Mouse (Mus musculus) forebrain, embryonic 11.5 days (tissue): ENCODE data around the gene Gm27021. TPM values are rescaled to one million over a fixed set of nuclear protein-coding genes. Genes with fewer than 3 reads are reported as not detected.

Experiments
- ATAC-seq: fragments of 200-750 bp; cut with Nextera tagmentation; replicated peaks from 2 replicates; pipeline ENCODE4 v1.8.0; 2017; ENCODE audit warnings: moderate TSS enrichment; ENCODE audit not compliant: low FRiP score
- DNase-seq: peaks from one replicate; pipeline ENCODE4 v3.0.0-alpha.2; 2017; ENCODE audit warnings: low spot score
- H3K27ac ChIP-seq: fragments of 300-500 bp; sonication (generic); 2 replicates; pipeline ENCODE4 v1.5.1; 2014; ENCODE audit warnings: low read depth, low read length
- H3K27me3 ChIP-seq: fragments of 300-500 bp; sonication (generic); 2 replicates; pipeline ENCODE4 v1.6.1; 2014; ENCODE audit warnings: mild to moderate bottlenecking, low read length, mixed read lengths; ENCODE audit not compliant: control insufficient read depth, insufficient read depth
- H3K36me3 ChIP-seq: fragments of 300-500 bp; sonication (generic); 2 replicates; pipeline ENCODE4 v1.6.1; 2014; ENCODE audit warnings: mild to moderate bottlenecking, low read length, moderate library complexity, mixed read lengths; ENCODE audit not compliant: control insufficient read depth, insufficient read depth
- H3K4me1 ChIP-seq: fragments of 300-500 bp; sonication (generic); replicated peaks from 2 replicates; pipeline ENCODE4 v1.6.1; 2014; ENCODE audit warnings: low read length, mixed read lengths; ENCODE audit not compliant: control insufficient read depth, insufficient read depth
- H3K4me2 ChIP-seq: fragments of 300-500 bp; sonication (generic); 2 replicates; pipeline ENCODE4 v1.6.1; 2014; ENCODE audit warnings: low read depth, mild to moderate bottlenecking, low read length, moderate library complexity, mixed read lengths; ENCODE audit not compliant: severe bottlenecking
- H3K4me3 ChIP-seq: fragments of 300-500 bp; sonication (generic); 2 replicates; pipeline ENCODE4 v1.5.1; 2014; ENCODE audit warnings: low read depth, low read length
- H3K9ac ChIP-seq: fragments of 300-500 bp; sonication (generic); 2 replicates; pipeline ENCODE4 v1.6.1; 2014; ENCODE audit warnings: low read length
- H3K9me3 ChIP-seq: fragments of 300-500 bp; sonication (generic); 2 replicates; pipeline ENCODE4 v1.6.1; 2016; ENCODE audit warnings: low read length, mixed read lengths; ENCODE audit not compliant: control insufficient read depth
- WGBS: fragments of 180-500 bp; shearing (Covaris S2); extraction: QIAGEN DNeasy Blood & Tissue Kit; methylation state at CpG from one replicate; pipeline ENCODE4 v1.1.7; 2014; 5-methylcytosine and 5-hydroxymethylcytosine counted together
- polyA plus RNA-seq: library from polyadenylated mRNA; unstranded; fragments of >200 nt; fragmentation: Nextera tagmentation; extraction: Ambion mirVana; gene quantifications from 2 replicates; pipeline ENCODE4 v1.2.1, GENCODE M21; 2014

The Gm27021 gene
- polyA plus RNA-seq, 1 experiment from 2014 or later: 3.3 TPM

DNA sequence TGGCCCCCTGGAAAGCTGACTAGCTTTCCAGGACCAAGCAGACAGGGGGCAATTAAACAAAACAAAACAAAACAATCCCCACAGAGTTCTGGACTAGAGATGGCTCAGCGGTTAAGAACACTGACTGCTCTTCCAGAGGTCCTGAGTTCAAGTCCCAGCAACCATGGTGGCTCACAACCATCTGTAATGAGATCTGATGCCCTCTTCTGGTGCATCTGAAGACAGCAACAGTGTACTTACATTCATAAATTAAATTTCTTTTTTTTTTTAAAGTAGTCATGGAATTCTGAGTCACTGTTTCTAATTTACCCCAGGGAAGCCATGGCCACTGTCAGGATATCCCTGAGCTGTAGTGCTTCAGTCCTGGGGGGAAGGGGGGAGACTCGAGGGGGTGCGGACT, 53.4 kb downstream of the Gm27021 start:
- Histone ChIP-seq H3K4me2 (no peak overlapping the region), H3K27me3 (no peaks in the 10 kb centered on the region), H3K36me3 (no peaks in the 10 kb centered on the region), H3K4me3 (no peak overlapping the region), H3K9ac (no peak overlapping the region), H3K9me3 (no peaks in the 10 kb centered on the region), H3K4me1 (peaks cover 8% of the 10 kb centered on the region; the same call in 1 of the 2 replicates), H3K27ac (no peak overlapping the region)
- ATAC-seq (no peak), DNase-seq (no peak)
- WGBS: 93% methylated on average over 3 of the region's 3 CpGs

DNA sequence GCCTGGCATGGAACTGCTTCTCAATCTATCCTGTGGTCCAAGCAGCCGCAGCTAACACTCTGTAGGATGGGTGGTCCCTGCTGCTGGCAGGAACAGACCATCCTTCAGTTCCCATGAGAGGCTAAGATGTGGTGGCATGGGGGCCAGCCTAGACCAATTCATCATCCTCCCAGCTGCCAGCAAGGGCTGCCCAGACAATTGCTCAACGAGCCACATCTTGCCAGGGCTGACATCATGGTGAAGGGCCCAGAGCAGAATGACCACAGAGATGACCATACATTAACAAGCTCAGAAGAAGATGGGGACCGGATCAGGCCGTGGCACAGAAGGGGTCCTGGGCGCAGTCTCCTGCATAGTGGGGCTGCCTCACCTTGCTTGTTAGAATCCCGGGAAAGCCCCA, 57.1 kb downstream of the Gm27021 start:
- Histone ChIP-seq H3K9ac (no peak overlapping the region), H3K27ac (no peak overlapping the region)
- ATAC-seq: no peak

DNA sequence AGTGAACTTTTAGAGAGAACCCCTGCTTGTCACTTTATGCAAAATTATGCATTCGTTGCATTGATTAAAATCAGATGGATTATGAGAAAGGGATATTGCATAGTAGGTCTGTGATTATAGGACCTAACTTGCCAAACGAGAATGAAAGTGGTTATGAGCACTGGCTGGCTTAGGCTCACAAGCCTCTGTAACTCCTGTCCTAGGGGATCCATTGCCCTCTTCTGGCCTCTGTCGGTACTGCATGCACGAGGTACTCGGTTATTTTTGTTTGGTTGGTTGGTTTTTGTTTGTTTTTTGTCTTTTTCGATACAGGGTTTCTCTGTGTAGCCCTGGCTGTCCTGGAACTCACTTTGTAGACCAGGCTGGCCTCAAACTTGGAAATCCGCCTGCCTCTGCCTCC, 60.0 kb downstream of the Gm27021 start:
- no peaks in the 10 kb centered on the region; the same call in 1 of the 2 replicates for H3K4me1 ChIP-seq
- no peak overlapping the region for H3K4me2 ChIP-seq
- no peaks in the 10 kb centered on the region for H3K36me3 ChIP-seq
- ATAC-seq (0 out of 2 replicates have a peak, but pooled peaks have one; percentile 58), DNase-seq (peak; percentile 87)
- H3K4me3 ChIP-seq: no peak overlapping the region
- no peak overlapping the region for H3K27ac ChIP-seq
- no peak overlapping the region for H3K9ac ChIP-seq
- H3K27me3 ChIP-seq: no peaks in the 10 kb centered on the region
- 15% methylated on average over 7 of the region's 7 CpGs for WGBS
- no peaks in the 10 kb centered on the region for H3K9me3 ChIP-seq

More for the DNA sequence above, 57.1 kb downstream of the Gm27021 start:
- H3K27me3 ChIP-seq: no peaks in the 10 kb centered on the region
- H3K4me3 ChIP-seq: no peak overlapping the region
- no peaks in the 10 kb centered on the region for H3K9me3 ChIP-seq
- no peaks in the 10 kb centered on the region for H3K36me3 ChIP-seq
- DNase-seq: no peak
- WGBS: 93% methylated on average over 6 of the region's 6 CpGs
- no peaks in the 10 kb centered on the region; the same call in 1 of the 2 replicates for H3K4me1 ChIP-seq
- no peak overlapping the region for H3K4me2 ChIP-seq

DNA sequence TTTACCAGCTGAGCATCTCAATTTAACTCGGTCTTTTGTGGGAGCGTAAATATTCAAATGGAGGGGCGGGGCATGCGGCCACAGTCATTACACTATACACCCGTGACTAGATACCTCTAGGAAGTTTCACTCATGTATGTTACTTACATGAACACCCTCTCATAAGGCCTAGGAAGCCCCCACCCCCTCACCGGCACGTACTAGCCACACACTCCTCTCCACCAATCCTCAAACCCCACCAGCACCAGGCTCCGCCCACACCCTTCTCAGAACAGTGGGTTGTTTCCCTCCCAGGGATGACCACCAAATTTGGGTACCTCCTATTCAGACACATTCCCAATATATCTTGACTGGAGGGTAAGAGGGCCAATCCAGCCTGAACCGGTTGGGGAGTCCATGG, 60.4 kb downstream of the Gm27021 start:
- H3K9me3 ChIP-seq: no peaks in the 10 kb centered on the region
- H3K4me1 ChIP-seq: no peaks in the 10 kb centered on the region; the same call in 1 of the 2 replicates
- no peak overlapping the region for H3K4me3 ChIP-seq
- H3K27ac ChIP-seq: no peak overlapping the region
- H3K4me2 ChIP-seq: no peak overlapping the region
- H3K27me3 ChIP-seq: no peaks in the 10 kb centered on the region
- H3K9ac ChIP-seq: no peak overlapping the region
- no peak for DNase-seq
- no peaks in the 10 kb centered on the region for H3K36me3 ChIP-seq
- ATAC-seq: 0 out of 2 replicates have a peak, but pooled peaks have one; percentile 30
- WGBS: 82% methylated on average over 9 of the region's 9 CpGs

DNA sequence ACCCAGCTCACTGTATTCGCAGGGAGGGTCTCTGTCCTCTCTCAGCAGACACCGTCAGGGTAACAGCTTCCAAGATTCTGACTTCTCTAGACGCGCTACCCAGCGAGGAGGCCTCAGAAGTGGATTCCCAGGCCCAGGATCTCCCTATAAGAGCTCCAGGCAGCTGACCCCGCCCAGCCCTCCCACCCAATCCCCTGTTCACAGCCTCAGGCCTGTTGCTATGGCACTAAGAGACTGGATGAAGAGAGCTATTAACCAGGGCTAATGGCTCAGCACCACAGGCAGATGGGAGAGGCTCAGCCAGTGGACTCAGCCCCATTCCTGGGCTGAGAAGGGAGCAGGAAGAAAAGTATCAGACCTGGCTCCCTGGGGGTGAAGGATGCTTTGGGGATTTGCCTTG, 65.2 kb downstream of the Gm27021 start:
- Histone ChIP-seq H3K36me3 (no peaks in the 10 kb centered on the region), H3K4me3 (no peak overlapping the region), H3K4me1 (no peaks in the 10 kb centered on the region; the same call in 1 of the 2 replicates), H3K9ac (no peak overlapping the region), H3K9me3 (no peaks in the 10 kb centered on the region), H3K27me3 (peaks cover 2% of the 10 kb centered on the region; the same call in 1 of the 2 replicates), H3K4me2 (no peak overlapping the region), H3K27ac (no peak overlapping the region)
- no peak for DNase-seq
- 39% methylated on average over 6 of the region's 6 CpGs for WGBS
- peak; percentile 59; the same call in 1 of the 2 replicates for ATAC-seq

DNA sequence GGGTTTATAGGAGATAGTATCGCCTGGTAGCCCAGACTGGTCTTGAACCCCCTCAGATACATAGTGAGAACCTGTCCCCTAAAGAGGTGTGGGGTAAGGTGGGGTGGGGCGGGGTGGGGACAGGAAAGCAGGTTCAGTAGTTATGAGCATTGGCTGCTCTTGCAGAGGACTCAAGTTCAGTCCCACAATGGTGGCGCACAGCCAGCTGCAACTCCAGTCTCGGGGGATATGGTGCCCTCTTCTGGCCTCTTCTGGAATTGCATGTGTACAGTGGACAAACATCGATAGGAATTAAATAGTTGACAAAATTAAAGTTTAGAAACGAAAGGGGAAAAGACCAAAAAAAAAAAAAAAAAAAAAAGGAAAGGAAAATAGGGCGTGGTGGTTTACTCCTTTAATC, 68.4 kb downstream of the Gm27021 start:
- Histone ChIP-seq H3K9ac (no peak overlapping the region), H3K4me1 (no peaks in the 10 kb centered on the region), H3K27ac (no peak overlapping the region), H3K4me2 (no peak overlapping the region), H3K27me3 (peaks cover 2% of the 10 kb centered on the region; the same call in 1 of the 2 replicates), H3K4me3 (no peak overlapping the region), H3K36me3 (no peaks in the 10 kb centered on the region), H3K9me3 (no peaks in the 10 kb centered on the region)
- ATAC-seq (no peak), DNase-seq (peak; percentile 82)
- WGBS: 50% methylated on average over 7 of the region's 7 CpGs

DNA sequence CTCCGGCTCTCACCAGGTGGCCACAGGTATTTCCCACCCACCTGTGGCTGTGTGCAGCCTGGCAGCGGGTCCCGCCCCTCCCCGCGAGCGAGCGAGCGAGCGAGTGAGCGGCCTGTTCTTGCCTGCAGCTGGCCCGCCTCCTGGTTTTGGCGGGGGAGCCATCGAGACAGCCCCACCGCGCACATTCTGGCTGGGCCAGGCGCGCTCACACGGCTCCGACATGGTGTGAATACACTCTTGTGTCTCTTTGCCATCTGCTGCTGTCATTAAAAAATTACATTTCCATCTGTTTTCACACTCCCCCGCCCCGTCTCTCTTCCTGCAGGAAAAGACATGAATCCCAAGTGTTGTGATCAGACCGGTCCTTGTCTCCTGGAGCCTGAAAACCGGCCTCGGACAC, 69.3 kb downstream of the Gm27021 start:
- Histone ChIP-seq H3K4me3 (no peak overlapping the region), H3K9me3 (no peaks in the 10 kb centered on the region), H3K27me3 (peaks cover 2% of the 10 kb centered on the region; the same call in 1 of the 2 replicates), H3K9ac (no peak overlapping the region), H3K36me3 (no peaks in the 10 kb centered on the region), H3K4me2 (no peak overlapping the region), H3K4me1 (no peaks in the 10 kb centered on the region), H3K27ac (no peak overlapping the region)
- DNase-seq (no peak), ATAC-seq (no peak)
- WGBS: 30% methylated on average over 24 of the region's 24 CpGs

DNA sequence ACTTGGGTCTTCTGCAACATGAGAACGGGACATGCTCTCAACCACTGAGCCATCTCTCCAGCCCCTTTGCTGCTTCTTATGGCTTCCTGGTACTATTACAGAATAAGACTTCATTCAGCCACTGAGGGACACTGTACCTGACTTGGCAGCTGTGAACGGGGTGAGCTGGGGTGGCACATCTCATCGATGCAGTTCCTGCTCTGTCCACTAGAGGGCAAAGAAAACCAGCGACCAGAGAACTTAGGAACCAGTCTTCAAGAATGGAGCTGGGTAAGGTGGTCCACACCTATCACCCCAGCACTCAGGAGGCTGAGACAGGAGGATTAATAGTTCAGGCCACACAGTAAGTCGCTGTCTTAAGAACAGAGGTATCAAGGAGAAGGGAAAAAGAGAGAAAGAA, 71.9 kb downstream of the Gm27021 start:
- no peak for ATAC-seq
- peak; percentile 82 for DNase-seq
- Histone ChIP-seq H3K4me1 (peaks cover 3% of the 10 kb centered on the region; the same call in 1 of the 2 replicates), H3K4me3 (no peak overlapping the region), H3K4me2 (no peak overlapping the region), H3K27me3 (peaks cover 2% of the 10 kb centered on the region; the same call in 1 of the 2 replicates), H3K36me3 (no peaks in the 10 kb centered on the region), H3K27ac (no peak overlapping the region), H3K9ac (no peak overlapping the region), H3K9me3 (no peaks in the 10 kb centered on the region)
- 10% methylated on average over 5 of the region's 5 CpGs for WGBS

DNA sequence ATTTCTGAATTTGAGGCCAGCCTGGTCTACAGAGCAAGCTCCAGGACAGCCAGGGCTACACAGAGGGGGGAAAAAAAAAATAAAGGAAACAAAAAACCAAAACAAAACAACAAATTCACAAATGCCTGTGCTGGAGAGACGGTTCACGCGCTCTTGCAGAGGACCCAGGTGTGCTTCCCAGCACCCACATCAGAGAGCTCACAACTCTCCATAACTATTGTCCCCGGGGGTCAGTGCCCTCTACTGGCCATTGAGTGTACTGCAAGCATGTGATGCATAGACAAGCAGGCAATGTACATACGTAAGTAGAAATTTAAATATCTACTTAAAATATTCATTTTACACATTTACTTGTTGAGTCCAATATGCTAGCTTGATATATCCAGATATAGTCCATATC, 73.3 kb downstream of the Gm27021 start:
- ATAC-seq (no peak), DNase-seq (no peak)
- Histone ChIP-seq H3K36me3 (no peaks in the 10 kb centered on the region), H3K27ac (no peak overlapping the region), H3K4me2 (no peak overlapping the region), H3K4me3 (no peak overlapping the region), H3K9ac (no peak overlapping the region), H3K4me1 (peaks cover 8% of the 10 kb centered on the region), H3K9me3 (no peaks in the 10 kb centered on the region), H3K27me3 (peaks cover 2% of the 10 kb centered on the region; the same call in 1 of the 2 replicates)
- 86% methylated on average over 5 of the region's 5 CpGs for WGBS
